Mouse (Mus musculus): ENCODE data around the gene Prrt1. TPM values are rescaled to one million over a fixed set of nuclear protein-coding genes. Genes with fewer than 3 reads are reported as not detected.

Prrt1 gene
- polyA plus RNA-seq (2012; rRNA removed), result 8.0 and 11.1 TPM in 2 replicates

DNA sequence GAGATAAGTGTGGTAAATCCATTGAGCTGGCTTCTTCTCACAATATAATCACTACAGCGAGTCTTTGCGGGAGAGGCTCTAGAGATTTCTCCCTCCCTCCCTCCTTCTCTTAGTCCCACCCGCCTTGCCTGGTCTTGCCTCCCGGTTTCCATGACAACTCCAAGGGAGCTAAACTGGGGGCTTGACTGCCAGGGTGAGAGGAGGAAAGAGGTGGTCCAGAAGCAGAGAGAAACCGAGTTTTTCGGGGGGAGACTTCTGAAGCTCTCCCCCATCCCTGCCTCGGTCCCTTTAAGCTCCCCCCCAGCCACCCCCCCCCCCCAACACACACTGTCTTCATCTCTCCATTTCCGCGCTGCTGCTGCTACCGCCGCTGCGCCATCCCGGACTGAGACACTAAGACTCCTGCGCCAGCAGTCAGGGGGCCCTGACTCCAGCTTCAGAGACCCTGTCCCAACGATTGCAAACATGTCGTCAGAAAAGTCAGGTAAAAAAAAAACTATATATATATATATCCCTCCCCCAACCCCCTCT lies at the start of gene Prrt1:
TSS of gene Prrt1 (plus strand) at position 313 of the 531 bp plus-strand sequence.
- DNase-seq (ENCODE audit: low spot score), result no peak

DNA sequence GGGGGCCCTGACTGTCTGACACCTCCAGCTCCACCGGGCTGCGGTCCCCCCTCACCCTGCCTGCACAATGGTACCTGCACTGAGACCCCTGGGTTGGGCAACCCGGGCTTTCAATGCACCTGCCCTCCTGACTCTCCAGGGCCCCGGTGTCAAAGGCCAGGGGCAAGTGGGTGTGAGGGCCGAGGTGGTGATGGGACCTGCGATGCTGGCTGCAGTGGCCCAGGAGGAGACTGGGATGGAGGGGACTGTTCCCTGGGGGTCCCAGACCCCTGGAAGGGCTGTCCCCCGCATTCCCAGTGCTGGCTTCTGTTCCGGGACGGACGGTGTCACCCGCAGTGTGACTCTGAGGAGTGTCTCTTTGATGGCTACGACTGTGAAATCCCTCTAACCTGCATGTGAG lies 46.8 kb upstream of the Prrt1 start:
- no peak for DNase-seq (ENCODE audit: low spot score)

GRCm38 (mm10) chr17:34583397-34583796 lies 45.9 kb upstream of the Prrt1 start:
- no peak for DNase-seq (ENCODE audit: low spot score)

DNA sequence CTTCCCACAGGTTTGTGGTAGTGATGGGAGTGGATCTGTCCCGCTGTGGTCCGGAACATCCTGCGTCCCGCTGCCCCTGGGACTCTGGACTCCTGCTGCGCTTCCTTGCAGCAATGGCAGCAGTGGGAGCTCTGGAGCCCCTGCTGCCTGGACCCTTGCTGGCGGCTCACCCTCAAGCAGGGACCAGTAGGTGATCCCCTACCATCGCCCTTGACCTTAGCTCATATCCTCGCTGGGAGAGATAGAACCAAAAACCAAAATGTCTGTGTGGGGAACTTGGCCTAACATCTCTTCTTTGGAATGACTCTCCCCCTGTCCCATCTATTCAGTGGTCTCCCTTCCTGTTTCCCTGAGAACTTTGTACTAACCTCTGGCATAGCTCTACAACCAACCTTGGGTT lies 45.5 kb upstream of the Prrt1 start:
- no peak for DNase-seq (ENCODE audit: low spot score)

GRCm38 (mm10) chr17:34585121-34585520 lies 44.2 kb upstream of the Prrt1 start:
- no peak for DNase-seq (ENCODE audit: low spot score)

DNA sequence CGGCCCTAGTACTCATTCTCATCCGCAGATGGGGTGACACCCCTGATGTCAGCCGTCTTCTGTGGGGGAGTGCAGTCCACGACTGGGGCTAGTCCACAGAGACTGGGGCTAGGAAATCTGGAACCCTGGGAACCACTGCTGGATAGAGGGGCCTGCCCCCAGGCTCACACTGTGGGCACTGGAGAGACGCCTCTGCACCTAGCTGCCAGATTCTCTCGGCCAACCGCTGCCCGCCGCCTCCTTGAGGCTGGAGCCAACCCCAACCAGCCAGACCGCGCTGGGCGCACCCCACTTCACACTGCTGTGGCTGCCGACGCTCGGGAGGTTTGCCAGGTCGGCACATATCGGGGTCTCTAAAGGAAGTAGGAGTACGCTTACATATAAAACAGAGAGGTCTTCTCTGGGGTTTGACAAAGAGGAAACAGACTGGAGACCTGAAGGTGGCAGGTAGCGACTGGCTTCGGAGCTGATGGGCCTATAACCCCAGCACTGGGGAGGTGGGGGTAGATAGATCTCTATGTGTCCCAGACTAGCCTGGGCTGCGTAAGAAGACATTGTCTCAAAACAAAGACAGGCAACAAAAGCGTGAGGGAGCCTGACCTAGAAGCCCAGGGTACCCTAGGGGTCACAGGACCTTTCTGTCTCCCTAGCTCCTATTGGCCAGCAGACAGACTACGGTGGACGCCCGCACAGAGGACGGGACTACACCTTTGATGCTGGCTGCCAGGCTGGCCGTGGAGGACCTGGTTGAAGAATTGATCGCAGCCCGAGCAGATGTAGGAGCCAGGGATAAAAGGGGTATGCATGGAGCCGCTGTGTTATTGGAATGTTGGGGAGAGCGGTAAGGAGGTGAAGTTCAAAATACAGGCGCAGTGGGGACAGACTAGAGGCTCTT lies 43.2 kb upstream of the Prrt1 start:
- DNase-seq (ENCODE audit: low spot score), result no peak

DNA sequence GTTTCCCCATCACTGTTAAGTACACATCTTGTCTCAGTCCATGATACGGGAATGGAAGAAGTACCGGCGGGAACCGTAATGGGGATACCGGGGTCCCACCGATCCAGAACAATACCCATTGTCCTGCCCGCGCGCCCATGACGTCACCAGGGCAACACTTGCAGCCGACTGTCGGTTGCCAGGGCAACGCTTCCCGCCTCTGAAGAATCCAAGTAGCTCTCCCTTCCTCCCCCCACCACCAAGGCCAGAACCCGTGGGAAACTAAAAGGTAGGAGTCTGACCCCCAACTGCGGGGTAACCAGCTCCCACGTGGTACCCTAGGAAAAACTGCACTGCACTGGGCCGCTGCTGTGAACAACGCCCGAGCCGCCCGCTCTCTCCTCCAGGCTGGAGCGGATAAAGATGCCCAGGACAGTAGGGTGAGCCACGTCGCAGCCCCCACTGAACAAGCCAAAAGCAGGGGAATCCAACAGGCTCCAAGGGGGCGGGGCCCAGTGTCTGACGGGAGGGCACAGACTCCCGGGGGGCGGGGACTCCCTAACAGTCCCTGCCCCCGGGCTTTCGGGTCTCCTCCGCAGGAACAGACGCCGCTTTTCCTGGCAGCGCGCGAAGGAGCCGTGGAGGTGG lies 42.4 kb upstream of the Prrt1 start:
- DNase-seq (ENCODE audit: low spot score), result peak; percentile 56

DNA sequence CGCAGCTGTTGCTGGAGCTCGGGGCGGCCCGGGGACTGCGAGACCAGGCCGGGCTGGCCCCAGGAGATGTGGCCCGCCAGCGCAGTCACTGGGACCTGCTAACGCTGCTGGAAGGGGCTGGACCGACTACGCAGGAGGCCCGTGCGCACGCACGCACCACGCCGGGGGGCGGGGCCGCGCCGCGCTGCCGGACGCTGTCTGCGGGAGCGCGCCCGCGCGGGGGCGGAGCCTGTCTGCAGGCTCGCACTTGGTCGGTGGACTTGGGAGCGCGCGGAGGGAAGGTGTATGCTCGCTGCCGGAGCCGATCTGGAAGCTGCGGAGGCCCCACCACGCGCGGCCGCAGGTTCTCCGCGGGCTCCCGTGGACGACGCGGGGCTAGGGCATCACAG lies 41.9 kb upstream of the Prrt1 start:
- peak; percentile 96 for DNase-seq (ENCODE audit: low spot score)

- no peak for DNase-seq (ENCODE audit: low spot score)
Observed at GRCm38 (mm10) chr17:34587814-34588213, 41.5 kb upstream of the Prrt1 start.

- DNase-seq (ENCODE audit: low spot score), result no peak
Observed at GRCm38 (mm10) chr17:34588767-34589166, 40.6 kb upstream of the Prrt1 start.

GRCm38 (mm10) chr17:34589206-34589605 lies 40.1 kb upstream of the Prrt1 start:
- DNase-seq (ENCODE audit: low spot score), result no peak

- no peak for DNase-seq (ENCODE audit: low spot score)
Observed at GRCm38 (mm10) chr17:34589681-34590101, 39.6 kb upstream of the Prrt1 start, which contains the start of gene Gpsm3. Gene Gpsm3, plus strand, starts transcription at chr17:34589806.

GRCm38 (mm10) chr17:34590154-34590987 lies 39.0 kb upstream of the Prrt1 start:
- no peak for DNase-seq (ENCODE audit: low spot score)

- no peak for DNase-seq (ENCODE audit: low spot score)
Observed at GRCm38 (mm10) chr17:34591029-34591993, 38.0 kb upstream of the Prrt1 start, which contains the start of gene Pbx2. Gene Pbx2, plus strand, starts transcription at chr17:34591266.

GRCm38 (mm10) chr17:34591994-34592375 lies 37.3 kb upstream of the Prrt1 start:
- DNase-seq (ENCODE audit: low spot score), result peak; percentile 75

DNA sequence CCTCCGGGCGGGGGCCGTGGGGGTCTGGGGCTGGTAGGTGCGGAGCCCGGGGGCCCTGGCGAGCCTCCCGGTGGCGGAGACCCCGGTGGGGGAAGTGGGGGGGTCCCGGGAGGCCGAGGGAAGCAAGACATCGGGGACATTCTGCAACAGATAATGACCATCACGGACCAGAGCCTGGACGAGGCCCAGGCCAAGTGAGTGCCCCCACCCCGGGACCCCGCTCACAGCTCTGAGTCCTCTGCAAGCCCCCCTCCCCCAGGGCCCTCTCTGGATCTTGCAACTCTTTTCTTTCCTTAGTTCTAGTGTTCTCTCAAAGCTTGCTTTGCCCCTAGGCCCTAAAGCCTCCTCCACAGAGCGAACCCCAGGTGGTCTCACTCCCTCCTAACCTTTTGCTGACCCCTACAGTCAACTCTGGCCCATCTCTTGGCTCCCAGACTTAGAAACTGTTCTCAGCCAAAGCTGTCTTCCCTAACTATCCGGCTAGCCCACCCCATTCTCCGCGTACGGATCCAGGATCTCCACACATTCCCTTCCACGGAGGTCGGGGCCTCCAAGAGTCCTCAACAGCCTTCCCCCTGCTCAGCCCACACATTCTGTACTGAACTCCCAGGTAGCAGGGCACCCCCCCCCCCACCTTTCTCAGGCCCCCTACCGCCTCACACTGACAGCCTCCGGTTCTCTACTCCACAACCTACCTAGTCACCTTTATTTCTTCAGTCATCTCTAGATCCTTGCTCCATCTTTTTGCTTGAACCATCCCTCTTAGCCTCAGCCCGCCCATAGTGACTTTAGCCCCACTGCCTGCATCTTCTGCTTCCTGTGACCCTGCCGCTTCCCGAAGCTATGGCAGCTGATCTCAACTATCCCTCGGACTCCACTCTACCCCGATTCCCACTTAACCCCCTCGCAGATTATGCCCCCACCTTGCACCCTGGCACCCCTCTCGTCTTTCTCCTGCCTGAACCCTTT lies 36.5 kb upstream of the Prrt1 start:
- DNase-seq (ENCODE audit: low spot score), result no peak

- DNase-seq (ENCODE audit: low spot score), result no peak
Observed at GRCm38 (mm10) chr17:34593752-34594525, 35.4 kb upstream of the Prrt1 start.

GRCm38 (mm10) chr17:34596098-34596497 lies 33.2 kb upstream of the Prrt1 start:
- no peak for DNase-seq (ENCODE audit: low spot score)
